Mouse (Mus musculus) heart, postnatal 0 days (tissue): ENCODE measurements around the gene Tnnc1. TPM values are rescaled to one million over a fixed set of nuclear protein-coding genes. Genes with fewer than 3 reads are reported as not detected.

ENCODE experiments used
- ATAC-seq: fragments of 200-750 bp; cut with Nextera tagmentation; 2 replicates; pipeline ENCODE4 v1.8.0; 2017; ENCODE audit warnings: low read depth, moderate number of reproducible peaks, moderate library complexity; ENCODE audit not compliant: insufficient read depth
- DNase-seq: peaks from one replicate; pipeline ENCODE4 v3.0.0-alpha.2; 2016; ENCODE audit warnings: low spot score
- H3K27ac ChIP-seq: fragments of 300-500 bp; sonication (generic); 2 replicates; pipeline ENCODE4 v1.5.1; 2014; ENCODE audit warnings: low read depth, mild to moderate bottlenecking
- H3K27me3 ChIP-seq: fragments of 300-500 bp; sonication (generic); 2 replicates; pipeline ENCODE4 v1.6.1; 2014; ENCODE audit warnings: low read length, mixed read lengths; ENCODE audit not compliant: control insufficient read depth, insufficient read depth
- H3K36me3 ChIP-seq: fragments of 300-500 bp; sonication (generic); replicated peaks from 2 replicates; pipeline ENCODE4 v1.6.1; 2014; ENCODE audit warnings: low read length, mixed read lengths; ENCODE audit not compliant: control insufficient read depth, insufficient read depth
- H3K4me1 ChIP-seq: fragments of 300-500 bp; sonication (generic); 2 replicates; pipeline ENCODE4 v1.6.1; 2014; ENCODE audit warnings: antibody characterized with exemption; ENCODE audit not compliant: control insufficient read depth, insufficient read depth
- H3K4me2 ChIP-seq: fragments of 300-500 bp; sonication (generic); 2 replicates; pipeline ENCODE4 v1.6.1; 2014; ENCODE audit warnings: low read depth, mild to moderate bottlenecking, low read length, moderate library complexity
- H3K4me3 ChIP-seq: fragments of 300-500 bp; sonication (generic); 2 replicates; pipeline ENCODE4 v1.5.1; 2014; ENCODE audit warnings: low read depth, low read length
- H3K9ac ChIP-seq: fragments of 300-500 bp; sonication (generic); replicated peaks from 2 replicates; pipeline ENCODE4 v1.6.1; 2014; ENCODE audit warnings: low read depth, low read length, mixed read lengths
- H3K9me3 ChIP-seq: fragments of 300-500 bp; sonication (generic); replicated peaks from 2 replicates; pipeline ENCODE4 v1.6.1; 2016; ENCODE audit warnings: low read length; ENCODE audit not compliant: control insufficient read depth
- CTCF ChIP-seq: IDR thresholded peaks from 2 replicates; pipeline ENCODE4 v1.5.1; 2016; ENCODE audit warnings: antibody characterized with exemption, control low read depth, low read depth
- EP300 ChIP-seq: IDR thresholded peaks from 2 replicates; pipeline ENCODE4 v1.6.1; 2016; ENCODE audit warnings: antibody characterized with exemption, low read depth
- WGBS: fragments of 180-500 bp; shearing (Covaris S2); extraction: QIAGEN DNeasy Blood & Tissue Kit; methylation state at CpG from one replicate; pipeline ENCODE4 v1.1.7; 2014; 5-methylcytosine and 5-hydroxymethylcytosine counted together
- polyA plus RNA-seq: library from polyadenylated mRNA; unstranded; fragments of >200 nt; fragmentation: Nextera tagmentation; extraction: Ambion mirVana; gene quantifications from 2 replicates; pipeline ENCODE4 v1.2.1, GENCODE M21; 2015
- total RNA-seq: library from RNA; depleted of rRNA; stranded (reverse); fragments of >200 nt; gene quantifications from 2 replicates; pipeline ENCODE4 v1.2.3, GENCODE M21; 2014; ENCODE audit warnings: low replicate concordance

Tnnc1 gene
- total and polyA plus RNA-seq, 2 experiments from 2014 or later, result 3,145 to 7,680 TPM

DNA sequence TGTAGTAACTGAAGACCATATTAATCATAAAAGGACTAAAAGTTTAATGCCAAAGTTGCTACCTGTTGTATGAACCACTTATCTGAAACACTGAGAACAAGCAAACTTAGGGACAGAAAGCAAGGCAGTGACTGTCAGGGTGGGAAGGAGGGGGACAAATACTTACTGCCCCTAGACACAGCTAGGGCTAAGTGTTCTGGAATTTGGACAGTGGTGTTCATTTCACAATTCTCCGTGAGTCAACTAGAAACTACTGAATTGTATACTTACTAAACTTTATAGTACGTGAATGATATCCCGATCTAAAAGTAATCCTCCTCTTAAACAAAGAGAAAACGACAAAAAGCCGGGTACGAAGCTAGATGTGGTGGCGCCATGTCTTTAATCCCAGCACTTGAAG is 8.5 kb upstream of the Tnnc1 start:
- peaks cover 48% of the 10 kb centered on the region for H3K4me1 ChIP-seq

DNA sequence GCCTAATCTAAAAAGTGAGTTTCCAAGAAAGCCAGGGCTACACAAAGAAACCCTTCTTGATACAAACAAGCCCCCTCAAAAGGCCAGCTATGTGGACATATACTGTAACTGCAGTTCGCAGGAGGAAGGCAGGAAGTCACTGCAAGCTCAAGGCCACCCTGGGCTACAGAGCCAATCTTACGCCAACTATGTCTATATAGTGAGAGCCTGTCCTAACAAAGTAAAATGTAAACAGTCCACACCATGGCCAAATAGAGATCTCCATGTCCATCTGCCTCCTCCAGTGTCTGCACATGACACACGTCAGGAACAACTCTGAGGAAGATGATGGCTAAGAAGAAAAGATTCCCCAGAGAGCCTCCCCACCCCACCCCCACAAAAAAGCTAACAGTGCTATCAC is 8.1 kb upstream of the Tnnc1 start:
- no peak overlapping the region for H3K4me3 ChIP-seq
- H3K27ac ChIP-seq, result no peak overlapping the region
- no peaks in the 10 kb centered on the region for H3K27me3 ChIP-seq
- H3K36me3 ChIP-seq, result peaks cover 59% of the 10 kb centered on the region
- TF ChIP-seq CTCF, result no peak
- DNase-seq (no peak), ATAC-seq (no peak)
- H3K4me1 ChIP-seq, result peaks cover 49% of the 10 kb centered on the region
- H3K4me2 ChIP-seq, result no peak overlapping the region
- no peaks in the 10 kb centered on the region for H3K9me3 ChIP-seq
- no peak overlapping the region for H3K9ac ChIP-seq
- 69% methylated on average over 3 of the region's 3 CpGs for WGBS

More for the DNA sequence above, 8.5 kb upstream of the Tnnc1 start:
- Histone ChIP-seq H3K4me3 (no peak overlapping the region), H3K27ac (no peak overlapping the region), H3K27me3 (no peaks in the 10 kb centered on the region), H3K9ac (no peak overlapping the region), H3K4me2 (no peak overlapping the region), H3K9me3 (no peaks in the 10 kb centered on the region), H3K36me3 (peaks cover 59% of the 10 kb centered on the region)
- DNase-seq (no peak), ATAC-seq (no peak)
- no peak for TF ChIP-seq CTCF
- no peak for TF ChIP-seq EP300
- 83% methylated on average over 7 of the region's 7 CpGs for WGBS

DNA sequence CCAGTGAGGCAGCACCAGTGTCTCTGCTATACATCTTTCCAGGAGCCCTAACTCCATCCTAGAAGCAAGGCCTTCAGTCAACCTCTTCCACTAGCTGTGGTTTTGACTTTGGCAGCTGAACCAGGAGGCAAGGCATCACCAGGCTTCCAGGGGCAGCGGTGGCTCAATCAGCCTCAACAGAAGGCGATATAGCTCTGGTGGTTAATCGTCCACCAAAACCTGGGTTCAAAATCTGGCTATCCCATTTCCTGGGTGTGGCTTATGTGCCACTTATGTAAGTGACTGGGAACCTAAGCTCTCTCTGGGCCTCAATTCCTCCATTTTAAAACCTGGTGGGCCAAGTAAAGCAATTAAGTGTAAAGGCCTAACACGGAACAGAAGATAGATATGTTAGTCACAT is 3.3 kb upstream of the Tnnc1 start:
- H3K9me3 ChIP-seq, result no peaks in the 10 kb centered on the region
- H3K4me1 ChIP-seq, result peaks cover 25% of the 10 kb centered on the region
- peak overlapping the region; percentile 76 for H3K4me3 ChIP-seq
- ATAC-seq (no peak), DNase-seq (no peak)
- 39% methylated on average over 4 of the region's 4 CpGs for WGBS
- peak overlapping the region; percentile 87 for H3K4me2 ChIP-seq
- TF ChIP-seq CTCF, result no peak
- TF ChIP-seq EP300, result no peak
- peak overlapping the region; percentile 98 for H3K27ac ChIP-seq
- H3K9ac ChIP-seq, result peak overlapping the region; percentile 90
- peaks cover 47% of the 10 kb centered on the region for H3K36me3 ChIP-seq
- no peaks in the 10 kb centered on the region for H3K27me3 ChIP-seq

DNA sequence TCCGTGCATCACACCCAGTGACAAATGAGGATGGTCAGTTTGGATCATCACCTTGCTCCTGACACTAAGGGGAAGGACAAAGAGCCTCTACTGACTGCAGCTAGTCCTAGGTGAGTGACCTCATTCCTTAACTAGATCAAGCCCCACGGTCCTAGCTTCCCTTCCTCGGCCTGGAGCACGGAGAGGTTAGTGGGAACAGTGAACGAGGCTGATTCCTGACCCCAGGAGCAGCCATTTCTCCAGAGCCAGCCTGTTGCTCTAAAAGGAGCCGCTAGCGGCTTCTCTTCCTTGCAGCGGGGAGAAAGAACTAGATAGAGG is 2.9 kb upstream of the Tnnc1 start:
- no peak for TF ChIP-seq EP300
- no peak for TF ChIP-seq CTCF
- DNase-seq (no peak), ATAC-seq (no peak)
- H3K4me2 ChIP-seq, result peak overlapping the region; percentile 87
- WGBS, result 5% methylated on average over 8 of the region's 8 CpGs
- peak overlapping the region; percentile 76 for H3K4me3 ChIP-seq
- no peaks in the 10 kb centered on the region for H3K27me3 ChIP-seq
- H3K36me3 ChIP-seq, result peaks cover 47% of the 10 kb centered on the region
- peaks cover 25% of the 10 kb centered on the region for H3K4me1 ChIP-seq
- no peaks in the 10 kb centered on the region for H3K9me3 ChIP-seq
- peak overlapping the region; percentile 98 for H3K27ac ChIP-seq
- peak overlapping the region; percentile 90 for H3K9ac ChIP-seq

DNA sequence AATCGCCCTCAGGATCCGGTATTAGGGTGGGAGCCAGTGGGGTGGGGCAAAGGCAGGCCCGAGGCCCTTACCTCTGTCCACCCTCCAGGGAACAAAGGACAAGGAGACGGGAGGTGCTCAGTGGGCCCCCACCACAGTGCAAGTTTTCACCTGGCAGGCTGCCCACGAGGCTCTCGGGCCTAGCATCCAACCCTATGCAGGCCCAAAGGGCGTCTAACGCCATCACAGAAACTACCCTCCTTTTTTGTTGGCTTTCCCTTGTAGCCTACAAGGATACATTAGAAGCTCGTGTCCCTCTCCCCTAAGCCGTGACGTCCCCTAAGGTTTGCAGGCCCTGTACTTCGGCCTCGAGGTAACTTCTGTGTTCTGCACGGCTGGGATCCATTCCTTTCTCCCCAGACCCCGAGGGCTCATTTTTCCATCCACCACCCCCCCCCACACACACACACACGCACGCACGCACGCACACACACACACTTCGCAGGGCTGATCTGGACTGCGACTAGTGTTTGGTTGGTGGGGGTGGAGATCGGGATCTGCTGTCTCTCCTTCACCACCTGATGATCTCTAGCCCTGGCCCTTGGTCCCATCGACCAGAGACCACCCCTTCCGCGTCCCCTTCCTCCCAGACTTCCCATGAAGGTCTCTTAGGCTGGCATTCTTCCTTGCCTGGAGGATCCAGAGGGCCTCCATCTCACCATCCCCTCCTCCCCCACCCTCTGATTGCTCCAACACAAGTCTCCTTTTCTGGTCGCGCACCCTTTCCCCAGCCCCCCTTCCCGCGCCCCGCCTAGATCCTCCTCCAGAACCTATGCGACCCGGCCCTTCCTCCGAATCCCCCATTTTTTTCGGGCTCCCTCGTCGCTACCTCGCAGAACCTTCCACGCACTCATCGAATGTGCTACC is 2.3 kb upstream of the Tnnc1 start:
- peak overlapping the region; percentile 90 for H3K9ac ChIP-seq
- H3K4me1 ChIP-seq, result peaks cover 25% of the 10 kb centered on the region
- H3K9me3 ChIP-seq, result no peaks in the 10 kb centered on the region
- ATAC-seq (peak; percentile 2), DNase-seq (no peak)
- peak overlapping the region; percentile 87 for H3K4me2 ChIP-seq
- no peak for TF ChIP-seq CTCF
- no peak for TF ChIP-seq EP300
- peaks cover 45% of the 10 kb centered on the region for H3K36me3 ChIP-seq
- no peaks in the 10 kb centered on the region for H3K27me3 ChIP-seq
- peak overlapping the region; percentile 76 for H3K4me3 ChIP-seq
- H3K27ac ChIP-seq, result peak overlapping the region; percentile 98
- 0% methylated on average over 39 of the region's 39 CpGs for WGBS
